Mouse (Mus musculus): ENCODE results near the gene Cdk8. TPM values are rescaled to one million over a fixed set of nuclear protein-coding genes. Genes with fewer than 3 reads are reported as not detected.

The Cdk8 gene
- polyA plus RNA-seq, 1 experiment = 67.9 TPM

DNA sequence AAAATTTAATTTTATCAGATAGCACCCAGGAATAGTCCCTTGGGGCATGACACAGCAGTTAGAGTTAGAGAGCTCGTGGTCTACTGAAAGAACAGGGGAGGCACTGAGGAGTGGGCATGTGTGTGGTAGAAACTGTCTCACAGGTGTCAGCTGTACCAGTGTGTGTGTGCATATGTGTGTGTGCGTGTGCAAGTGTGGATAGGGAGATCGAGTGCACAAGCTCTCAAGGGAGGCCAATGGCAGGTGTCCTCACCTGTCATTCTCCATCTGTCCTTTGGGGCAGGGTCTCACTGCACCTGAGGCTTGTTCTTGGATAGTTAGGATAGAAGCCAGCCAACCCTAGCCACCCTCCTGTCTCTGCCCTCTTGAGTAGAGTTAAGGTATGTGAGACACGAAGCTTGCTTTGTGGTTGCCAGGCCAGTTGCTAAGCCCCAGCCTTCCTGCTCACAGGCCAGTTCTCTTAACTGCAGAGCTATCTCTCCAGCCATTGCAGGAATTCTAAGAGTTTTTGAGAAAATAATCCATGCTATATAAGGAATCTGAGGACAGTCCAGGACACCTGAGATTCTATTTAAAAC is 50.3 kb downstream of the Cdk8 start:
- no peak for DNase-seq (ENCODE audit: low spot score)

- DNase-seq (ENCODE audit: low spot score) = no peak
Measured at GRCm38 (mm10) chr5:146281884-146282579, 51.0 kb downstream of the Cdk8 start.

DNA sequence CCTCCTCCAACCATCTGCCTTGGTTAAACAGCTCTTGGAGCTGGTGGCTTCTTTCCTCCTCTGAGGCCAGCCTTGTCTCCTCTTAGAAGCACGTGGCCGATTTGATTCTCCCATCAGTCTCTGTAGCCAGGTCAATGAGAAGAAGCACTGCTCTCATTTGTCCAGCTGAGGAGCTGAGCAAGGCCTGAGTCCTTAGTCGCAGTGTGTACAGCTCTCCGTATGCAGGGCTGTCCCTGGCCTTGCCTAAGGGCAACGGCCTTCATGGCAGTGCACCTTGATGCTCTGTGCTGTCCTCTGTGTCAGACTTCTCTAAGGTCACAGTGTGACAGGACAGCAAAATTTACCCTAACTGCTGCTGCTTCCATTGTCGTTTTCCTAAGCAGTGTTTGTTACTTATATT is 52.9 kb downstream of the Cdk8 start:
- no peak for DNase-seq (ENCODE audit: low spot score)

GRCm38 (mm10) chr5:146287416-146287815 is 56.4 kb downstream of the Cdk8 start:
- DNase-seq (ENCODE audit: low spot score) = no peak

GRCm38 (mm10) chr5:146288048-146288501 is 57.0 kb downstream of the Cdk8 start:
- no peak for DNase-seq (ENCODE audit: low spot score)

DNA sequence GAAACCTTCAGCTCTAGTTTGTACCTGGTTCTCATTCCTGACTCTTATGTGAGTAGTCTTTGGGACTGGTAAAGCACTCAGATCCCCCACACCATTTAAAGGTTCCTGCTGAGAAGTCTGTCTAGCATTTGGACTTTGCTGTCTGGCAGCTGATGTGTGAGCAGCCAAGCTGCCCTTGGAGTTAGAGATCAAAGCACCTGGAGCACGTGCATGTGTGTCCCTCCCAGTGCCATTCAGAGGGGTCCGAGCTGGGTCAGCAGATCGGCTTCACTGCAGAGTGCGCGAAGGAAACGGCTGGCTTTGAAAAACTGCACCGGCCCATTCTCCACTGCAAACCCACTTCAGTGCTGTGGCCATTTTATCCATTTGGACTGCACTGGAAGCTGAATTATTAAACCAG is 58.9 kb downstream of the Cdk8 start:
- DNase-seq (ENCODE audit: low spot score) = no peak

GRCm38 (mm10) chr5:146290446-146290845 is 59.4 kb downstream of the Cdk8 start:
- DNase-seq (ENCODE audit: low spot score) = no peak

DNA sequence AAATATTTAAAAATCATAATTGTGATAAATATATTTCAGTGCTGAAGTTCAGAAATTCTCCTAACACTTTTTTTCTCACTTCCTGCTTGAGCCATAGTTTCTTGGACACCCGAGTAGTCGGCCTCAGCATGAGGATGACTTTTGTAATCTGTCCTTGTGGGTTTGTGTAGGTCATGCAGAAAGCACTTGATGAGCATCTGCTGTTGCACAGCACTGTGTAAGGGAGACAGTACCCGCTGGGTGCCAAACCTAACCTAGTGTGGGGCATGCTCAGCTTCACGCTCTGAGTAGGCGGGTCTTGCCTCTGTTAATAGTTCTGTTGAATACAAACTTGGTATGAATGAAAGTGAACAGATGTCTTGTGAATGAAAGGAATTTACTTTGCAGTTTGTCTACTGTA is 60.5 kb downstream of the Cdk8 start:
- DNase-seq (ENCODE audit: low spot score) = no peak

DNA sequence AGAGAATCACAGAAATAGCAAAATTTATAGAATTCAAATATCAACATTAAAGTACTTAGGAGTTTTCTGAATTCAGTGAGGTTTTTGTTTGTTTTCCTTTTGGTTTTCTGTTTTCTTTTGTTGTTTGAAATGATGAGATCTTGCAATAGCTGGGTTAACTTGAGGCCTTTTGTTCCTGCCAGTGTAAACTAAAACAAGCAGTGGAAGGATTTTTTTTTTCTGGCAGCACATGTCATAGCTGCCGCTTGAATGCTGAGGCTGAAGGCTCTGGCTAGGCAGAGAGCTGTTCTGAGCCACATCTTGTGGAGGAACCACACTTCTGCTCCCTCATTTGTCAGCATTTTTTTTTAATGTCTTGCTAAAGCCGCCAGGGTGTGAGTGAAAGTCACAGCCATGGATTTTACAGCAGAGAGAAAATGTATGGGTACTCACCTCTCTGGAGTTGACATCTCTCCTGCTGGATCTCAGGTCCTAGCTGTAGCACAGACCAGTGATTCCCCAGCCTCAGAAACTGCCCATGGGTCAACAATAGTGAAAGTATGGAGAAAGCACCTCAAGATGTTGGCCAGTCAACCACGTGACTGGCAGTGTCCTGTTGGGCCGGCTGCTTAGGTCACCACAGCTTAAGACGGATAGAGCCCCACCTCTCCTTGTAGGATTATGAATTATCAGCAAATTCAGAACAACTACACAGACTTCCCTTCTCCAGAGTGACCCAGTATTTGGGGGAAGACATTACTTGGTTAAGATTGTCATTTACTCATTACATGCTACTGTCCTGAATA is 62.1 kb downstream of the Cdk8 start:
- DNase-seq (ENCODE audit: low spot score) = no peak

DNA sequence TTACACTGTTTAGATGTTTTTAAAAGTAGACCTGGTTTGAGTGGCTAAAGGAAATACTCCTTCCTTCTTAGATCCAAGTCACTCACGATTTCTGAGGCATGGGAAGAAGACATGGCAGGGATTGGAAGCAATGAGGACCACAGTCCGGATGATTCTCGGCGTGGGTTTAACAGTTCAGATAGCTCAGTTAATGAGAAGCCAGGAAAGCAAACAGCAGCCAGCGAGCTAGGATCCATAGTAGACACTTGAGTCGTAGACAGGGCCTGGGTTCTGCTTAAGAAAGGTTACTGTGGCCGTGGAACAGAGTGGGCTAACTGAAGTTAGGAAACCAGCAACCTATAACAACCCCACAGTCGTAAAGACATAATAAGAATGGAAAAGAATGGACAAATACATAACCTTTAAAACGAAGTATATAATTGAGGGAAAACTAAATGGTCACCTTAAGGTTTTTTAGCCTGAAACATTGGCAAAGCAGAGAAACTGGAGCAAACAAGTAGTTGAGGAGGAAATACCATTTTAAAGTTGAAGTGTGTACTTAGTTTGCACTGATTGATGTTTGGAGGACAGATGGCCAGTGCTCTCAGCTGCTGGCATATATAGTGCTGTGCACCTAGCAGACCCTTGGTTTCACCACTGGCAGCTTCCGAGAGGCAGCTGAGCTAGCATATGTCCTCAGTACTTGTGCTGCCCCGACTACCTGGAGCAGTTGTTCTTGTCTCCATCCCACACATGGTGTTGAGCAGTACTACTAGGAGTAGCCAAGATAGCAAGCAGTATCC is 63.1 kb downstream of the Cdk8 start:
- DNase-seq (ENCODE audit: low spot score) = no peak

- no peak for DNase-seq (ENCODE audit: low spot score)
Measured at GRCm38 (mm10) chr5:146294834-146295233, 63.8 kb downstream of the Cdk8 start.

GRCm38 (mm10) chr5:146298807-146299519 is 67.9 kb downstream of the Cdk8 start:
- no peak for DNase-seq (ENCODE audit: low spot score)

GRCm38 (mm10) chr5:146299520-146299870 is 68.5 kb downstream of the Cdk8 start:
- DNase-seq (ENCODE audit: low spot score) = no peak

DNA sequence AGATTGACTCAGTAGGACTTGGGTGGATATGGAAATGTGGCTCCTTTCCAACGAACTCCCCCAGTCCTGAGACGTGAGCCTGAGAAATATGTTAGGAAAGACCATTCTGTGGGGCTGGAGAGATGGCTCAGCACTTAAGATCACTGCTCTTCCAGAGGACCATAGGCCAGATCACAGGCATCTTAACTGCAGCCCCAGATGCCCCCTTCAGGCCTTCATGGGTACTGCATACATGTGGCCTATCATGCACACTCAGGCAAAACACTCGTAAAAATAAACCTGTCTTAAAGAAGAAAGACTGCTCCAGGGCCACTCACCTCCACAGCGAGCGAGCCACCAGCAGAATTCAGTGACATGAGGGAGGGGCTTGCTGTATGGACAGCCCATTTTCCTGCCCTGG is 72.4 kb downstream of the Cdk8 start:
- no peak for DNase-seq (ENCODE audit: low spot score)

- DNase-seq (ENCODE audit: low spot score) = no peak
Measured at GRCm38 (mm10) chr5:146307046-146307743, 76.2 kb downstream of the Cdk8 start.

- DNase-seq (ENCODE audit: low spot score) = no peak
Measured at GRCm38 (mm10) chr5:146307744-146308096, 76.7 kb downstream of the Cdk8 start.

GRCm38 (mm10) chr5:146314538-146314937 is 83.5 kb downstream of the Cdk8 start:
- no peak for DNase-seq (ENCODE audit: low spot score)

DNA sequence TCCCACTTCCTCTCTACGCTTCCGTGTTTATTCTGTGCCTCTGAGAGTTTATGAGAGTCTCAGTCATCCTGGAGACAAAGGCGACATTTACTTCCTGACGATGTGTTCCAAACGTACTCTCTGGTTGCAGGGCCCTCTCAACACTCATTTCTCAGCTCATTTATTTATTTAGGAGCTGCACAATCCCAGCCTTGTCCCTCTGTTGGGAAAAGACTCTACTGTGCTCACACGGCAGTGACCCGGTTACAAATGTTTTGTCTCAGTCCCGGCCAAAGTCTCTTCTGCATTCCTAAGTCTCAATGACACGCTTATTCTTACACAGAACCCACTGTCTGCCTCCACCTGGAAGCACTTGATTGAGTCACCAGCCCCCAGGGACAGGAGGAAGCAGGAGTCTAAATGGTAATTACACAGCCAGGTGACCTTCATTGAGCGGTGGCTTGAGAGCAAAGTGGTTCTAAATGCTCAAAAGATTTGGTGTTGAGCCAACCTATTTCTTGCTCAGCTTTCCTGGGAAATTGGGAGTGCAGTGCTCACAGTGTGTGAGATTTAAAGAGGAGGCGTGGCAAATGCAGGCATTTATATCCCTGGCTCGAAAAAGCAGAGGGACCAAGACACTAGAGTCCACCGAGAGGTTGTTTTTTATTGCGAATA is 84.4 kb downstream of the Cdk8 start:
- no peak for DNase-seq (ENCODE audit: low spot score)

DNA sequence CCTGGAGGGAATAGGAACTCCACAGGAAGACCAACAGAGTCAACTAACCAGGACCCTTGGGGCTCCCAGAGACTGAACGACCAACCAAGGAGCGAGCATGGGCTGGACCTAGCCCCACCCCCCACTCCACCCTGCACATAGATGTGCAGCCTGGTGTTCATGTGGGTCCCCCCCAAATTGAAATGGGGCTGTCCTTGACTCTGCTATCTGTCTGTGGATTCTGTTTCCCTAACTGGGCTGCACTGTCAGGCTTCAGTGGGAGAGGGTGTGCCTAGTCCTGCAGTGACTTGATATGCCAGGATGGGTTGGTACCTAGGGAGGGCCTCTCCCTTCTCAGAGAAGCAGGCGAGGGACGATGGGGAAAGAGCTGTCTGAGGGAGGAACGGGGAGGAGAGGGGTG is 85.3 kb downstream of the Cdk8 start:
- no peak for DNase-seq (ENCODE audit: low spot score)

DNA sequence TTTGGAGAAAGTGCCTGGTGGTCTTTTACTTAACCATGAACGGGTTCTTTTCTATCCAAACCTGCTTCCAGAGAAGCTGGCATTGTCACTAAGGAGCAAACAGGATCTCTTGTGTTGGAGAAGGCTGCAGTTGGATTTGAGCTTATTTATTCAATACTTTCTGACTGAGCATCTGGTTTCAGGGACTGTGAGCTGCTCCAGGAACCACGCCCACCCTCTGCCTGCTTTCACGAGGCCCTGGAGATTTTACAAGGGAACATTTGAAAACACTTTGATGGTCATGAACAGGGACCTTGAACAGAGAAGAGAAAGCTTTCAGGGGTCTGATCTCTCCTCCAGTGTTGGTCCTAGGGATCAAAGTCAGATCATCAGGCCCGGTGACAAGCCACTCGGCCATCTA is 87.0 kb downstream of the Cdk8 start:
- no peak for DNase-seq (ENCODE audit: low spot score)

GRCm38 (mm10) chr5:146318461-146318860 is 87.4 kb downstream of the Cdk8 start:
- DNase-seq (ENCODE audit: low spot score) = no peak

All from urinary bladder, adult 2 months (tissue).